In genomic region chr6:84010303-84011225, GRCm38 (mm10) we compare ENCODE assay signal across 8 mouse cellular contexts. TPM values are rescaled to one million over a fixed set of nuclear protein-coding genes. Genes with fewer than 3 reads are reported as not detected.
DNase-seq lines count a peak whose midpoint lies in the region; ATAC-seq lines count a peak whose summit lies in the region.

No protein-coding gene starts in this region.

- ATAC-seq in embryonic facial prominence, embryonic 15.5 days (ENCODE audit: insufficient number of reproducible peaks, low FRiP score, low TSS enrichment, low read depth) = peak; percentile 45; the same call in 1 of the 2 replicates
- ATAC-seq in limb, embryonic 11.5 days (ENCODE audit: insufficient number of reproducible peaks, low FRiP score, low TSS enrichment, low read depth) = peak; percentile 57; the same call in 1 of the 2 replicates
- no peak for ATAC-seq in megakaryocyte, adult 5-6 weeks (ENCODE audit: poor library complexity, severe bottlenecking)
- no peak for ATAC-seq in cerebellum, adult (ENCODE audit: insufficient number of reproducible peaks, low FRiP score, low TSS enrichment)

- peaks cover 27% of the 10 kb centered on the region for H3K4me1 ChIP-seq in embryonic facial prominence, embryonic 15.5 days
- H3K4me1 ChIP-seq in limb, embryonic 11.5 days (ENCODE audit: control insufficient read depth, insufficient read depth, low read length) = peaks cover 14% of the 10 kb centered on the region; the same call in 1 of the 2 replicates

- H3K9ac ChIP-seq in embryonic facial prominence, embryonic 15.5 days = no peak overlapping the region
- no peak overlapping the region for H3K9ac ChIP-seq in limb, embryonic 11.5 days (ENCODE audit: low read length)

- H3K9me3 ChIP-seq in embryonic facial prominence, embryonic 15.5 days (replicated peaks) = no peaks in the 10 kb centered on the region
- H3K9me3 ChIP-seq in limb, embryonic 11.5 days (ENCODE audit: control insufficient read depth, low read length) = no peaks in the 10 kb centered on the region

- no peak overlapping the region for H3K4me3 ChIP-seq in embryonic facial prominence, embryonic 15.5 days (replicated peaks)
- no peak overlapping the region for H3K4me3 ChIP-seq in limb, embryonic 11.5 days (ENCODE audit: low read depth, low read length)

- H3K27ac ChIP-seq in embryonic facial prominence, embryonic 15.5 days (replicated peaks) = 0 out of 2 replicates have a peak overlapping the region, but pooled peaks have one; percentile 7
- no peak overlapping the region for H3K27ac ChIP-seq in limb, embryonic 11.5 days (replicated peaks; ENCODE audit: low read depth, low read length)

- intact Hi-C loops in left cerebral cortex, postnatal 4 days (cut with DNase I) = no loop called here

- no peak overlapping the region for H3K4me2 ChIP-seq in embryonic facial prominence, embryonic 15.5 days (replicated peaks)
- no peak overlapping the region for H3K4me2 ChIP-seq in limb, embryonic 11.5 days (ENCODE audit: low read depth, severe bottlenecking)

- H3K36me3 ChIP-seq in embryonic facial prominence, embryonic 15.5 days = no peaks in the 10 kb centered on the region
- no peaks in the 10 kb centered on the region for H3K36me3 ChIP-seq in limb, embryonic 11.5 days (ENCODE audit: control insufficient read depth, insufficient read depth, low read length)

- DNase-seq in left cerebral cortex, postnatal 4 days = peak; percentile 31
- DNase-seq in left cerebral cortex, adult 18-20 months (ENCODE audit: low spot score in 2 of 2) = no peak
- peak; percentile 92 for DNase-seq in heart, postnatal 4 days
- DNase-seq in limb, embryonic 11.5 days (ENCODE audit: low spot score) = peak; percentile 33
- DNase-seq in spleen, adult 18-20 months = no peak

- 34% methylated on average over 8 of the region's 8 CpGs for WGBS in embryonic facial prominence, embryonic 15.5 days
- 40% methylated on average over 8 of the region's 8 CpGs for WGBS in limb, embryonic 11.5 days

- peaks cover 11% of the 10 kb centered on the region for H3K27me3 ChIP-seq in embryonic facial prominence, embryonic 15.5 days
- H3K27me3 ChIP-seq in limb, embryonic 11.5 days (ENCODE audit: control insufficient read depth, insufficient read depth, low read length) = peaks cover 12% of the 10 kb centered on the region

RNA-seq across cellular contexts. Expression of gene Dysf, which starts 2.2 kb away (rescaled TPM):
- 1 to 10 TPM; 5.4 TPM for total RNA-seq in left cerebral cortex, postnatal 4 days (2021)
- total RNA-seq in left cerebral cortex, adult 18-20 months (2021) = 1 to 10 TPM; 3.8 to 4.5 TPM
- polyA plus RNA-seq in embryonic facial prominence, embryonic 15.5 days (2015; fragmentation: Nextera tagmentation; extraction: Ambion mirVana) = 9.6 and 11.8 TPM in 2 replicates
- 100 to 1,000 TPM in 1 of 2 experiments, 10 to 100 TPM in 1; 96.4 to 109 TPM for total RNA-seq in heart, postnatal 4 days (2021)
- polyA plus RNA-seq in limb, embryonic 11.5 days (2014; fragmentation: Nextera tagmentation; extraction: Ambion mirVana) = 16.7 and 17.9 TPM in 2 replicates
- not detected in 2 replicates for total RNA-seq in megakaryocyte, adult 5-6 weeks (2015)
- total RNA-seq in megakaryocyte, adult 5-6 weeks (2017) = not detected in 2 replicates

Comparison
In these comparisons a context has a peak if more than half of its experiments do, and no peak if none do; other contexts are left out.
1. DNase-seq: peak in left cerebral cortex, postnatal 4 days (single experiment), heart, postnatal 4 days (single experiment) and limb, embryonic 11.5 days (single experiment); none in left cerebral cortex, adult 18-20 months (0 of 2) and spleen, adult 18-20 months (0 of 2).
2. ATAC-seq: peak in embryonic facial prominence, embryonic 15.5 days (single experiment) and limb, embryonic 11.5 days (single experiment); none in megakaryocyte, adult 5-6 weeks (single experiment) and cerebellum, adult (single experiment).
3. RNA of gene Dysf, which starts 2.2 kb away (total RNA-seq): 96.4 to 109 TPM in heart, postnatal 4 days; 5.4 TPM in left cerebral cortex, postnatal 4 days, 3.8 to 4.5 TPM in left cerebral cortex, adult 18-20 months and not detected in megakaryocyte, adult 5-6 weeks; every median in the first group is over 10 times any median in the second.